Comparison of ENCODE assay signal across 8 mouse cellular contexts in the genomic region with DNA sequence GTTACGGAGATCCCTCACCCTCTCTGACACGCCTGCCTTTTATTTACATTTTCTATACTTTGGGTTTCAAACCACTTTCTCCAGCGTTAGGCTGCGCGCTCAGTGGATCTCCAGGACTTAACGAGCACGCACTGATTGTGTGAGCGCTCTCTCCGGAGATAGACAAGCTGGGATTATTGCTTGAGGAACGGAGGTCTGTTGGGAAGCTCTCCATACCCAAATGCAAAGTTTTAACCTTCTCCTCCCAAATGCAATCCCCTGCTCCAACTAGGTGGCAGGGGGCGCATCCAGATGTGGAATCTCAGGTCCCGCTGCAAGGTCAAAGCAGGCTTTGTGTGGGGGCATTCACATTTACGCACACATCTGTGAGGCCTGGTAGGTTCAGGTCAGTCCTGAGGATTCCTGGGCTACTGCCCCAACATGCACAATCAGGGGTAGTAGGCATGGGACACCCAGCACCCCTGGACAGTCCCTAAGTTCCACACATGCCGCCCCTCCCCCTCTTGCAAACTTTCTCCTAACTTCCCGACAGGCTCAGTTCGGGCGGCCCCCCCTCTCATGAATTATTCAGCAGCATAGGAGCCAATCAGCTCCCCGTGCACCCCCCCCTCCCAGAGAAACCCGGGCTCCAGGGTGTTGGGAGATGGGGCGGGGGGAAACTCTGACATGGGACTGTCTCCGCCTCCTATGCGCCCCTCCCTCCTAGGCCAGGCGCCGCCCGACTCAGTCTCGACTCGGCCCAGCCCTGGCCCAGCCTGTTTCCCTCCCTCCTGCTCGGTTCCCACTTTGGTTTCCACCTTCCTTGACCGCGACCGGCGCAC. TPM values are rescaled to one million over a fixed set of nuclear protein-coding genes. Genes with fewer than 3 reads are reported as not detected.
DNase-seq lines count a peak whose midpoint lies in the region; ATAC-seq lines count a peak whose summit lies in the region.

A gene (plus strand): TSS at position 726 of the 821 bp plus-strand sequence.

- H3K4me1 ChIP-seq in erythroblast, embryonic 14.5 days (ENCODE audit: control insufficient read depth) = no peaks in the 10 kb centered on the region
- peaks cover 74% of the 10 kb centered on the region for H3K4me1 ChIP-seq in embryonic facial prominence, embryonic 10.5 days
- peaks cover 49% of the 10 kb centered on the region for H3K4me1 ChIP-seq in intestine, embryonic 16.5 days (ENCODE audit: control insufficient read depth, insufficient read depth, low read length)
- peaks cover 72% of the 10 kb centered on the region for H3K4me1 ChIP-seq in limb, embryonic 10.5 days
- peaks cover 41% of the 10 kb centered on the region for H3K4me1 ChIP-seq in midbrain, embryonic 12.5 days

- H3K27ac ChIP-seq in embryonic facial prominence, embryonic 10.5 days (replicated peaks) = peak within 1 kb of the TSS; percentile 99
- peak within 1 kb of the TSS; percentile 98 for H3K27ac ChIP-seq in intestine, embryonic 16.5 days (ENCODE audit: low read length)
- H3K27ac ChIP-seq in limb, embryonic 10.5 days = peak within 1 kb of the TSS; percentile 98
- H3K27ac ChIP-seq in midbrain, embryonic 12.5 days (replicated peaks) = peak within 1 kb of the TSS; percentile 79

- H3K4me2 ChIP-seq in intestine, embryonic 16.5 days (ENCODE audit: low read depth, low read length) = peak within 1 kb of the TSS; percentile 84
- peak within 1 kb of the TSS; percentile 81 for H3K4me2 ChIP-seq in midbrain, embryonic 12.5 days (replicated peaks)

- 1% methylated on average over 32 of the region's 32 CpGs for WGBS in embryonic facial prominence, embryonic 10.5 days
- under 1% methylated on average over 32 of the region's 32 CpGs for WGBS in intestine, embryonic 16.5 days
- WGBS in limb, embryonic 10.5 days = 1% methylated on average over 32 of the region's 32 CpGs
- 1% methylated on average over 31 of the region's 32 CpGs for whole genome bisulfite sequencing in midbrain, embryonic 12.5 days

- peak within 1 kb of the TSS; percentile 56 for H3K4me3 ChIP-seq in erythroblast, embryonic 14.5 days (replicated peaks)
- peak within 1 kb of the TSS; percentile 96 for H3K4me3 ChIP-seq in embryonic facial prominence, embryonic 10.5 days
- H3K4me3 ChIP-seq in intestine, embryonic 16.5 days (ENCODE audit: low read length) = peak within 1 kb of the TSS; percentile 74
- peak within 1 kb of the TSS; percentile 97 for H3K4me3 ChIP-seq in limb, embryonic 10.5 days
- H3K4me3 ChIP-seq in midbrain, embryonic 12.5 days = peak within 1 kb of the TSS; percentile 76

- ATAC-seq in erythroblast, adult 5-6 weeks (replicated peaks; ENCODE audit: low FRiP score, poor library complexity, severe bottlenecking) = no peak
- peak; percentile 53 for ATAC-seq in granulocyte monocyte progenitor cell, adult 5-6 weeks (replicated peaks; ENCODE audit: poor library complexity, severe bottlenecking)
- peak; percentile 92 for ATAC-seq in intestine, embryonic 16.5 days
- ATAC-seq in midbrain, embryonic 12.5 days (ENCODE audit: low FRiP score, low read depth) = peak; percentile 94

- H3K9me3 ChIP-seq in erythroblast, embryonic 14.5 days (ENCODE audit: control insufficient read depth, low read length) = no peaks in the 10 kb centered on the region
- no peaks in the 10 kb centered on the region for H3K9me3 ChIP-seq in embryonic facial prominence, embryonic 10.5 days
- no peaks in the 10 kb centered on the region for H3K9me3 ChIP-seq in intestine, embryonic 16.5 days (ENCODE audit: control insufficient read depth, low read length)
- no peaks in the 10 kb centered on the region for H3K9me3 ChIP-seq in limb, embryonic 10.5 days (replicated peaks)
- no peaks in the 10 kb centered on the region for H3K9me3 ChIP-seq in midbrain, embryonic 12.5 days

- peak; percentile 98 for DNase-seq in embryonic facial prominence, embryonic 10.5 days (ENCODE audit: low spot score)
- DNase-seq in limb, embryonic 10.5 days (ENCODE audit: low spot score) = peak; percentile 96
- peak; percentile 27 to 45 for DNase-seq in spleen, postnatal 36 days (ENCODE audit: low spot score in 2 of 2)

- H3K9ac ChIP-seq in intestine, embryonic 16.5 days (ENCODE audit: low read depth, low read length) = peak within 1 kb of the TSS; percentile 95
- H3K9ac ChIP-seq in midbrain, embryonic 12.5 days (replicated peaks) = peak within 1 kb of the TSS; percentile 94

- H3K27me3 ChIP-seq in erythroblast, embryonic 14.5 days (ENCODE audit: control insufficient read depth) = peaks cover 61% of the 10 kb centered on the region
- H3K27me3 ChIP-seq in embryonic facial prominence, embryonic 10.5 days (replicated peaks; ENCODE audit: low read depth, poor library complexity, severe bottlenecking) = no peaks in the 10 kb centered on the region
- no peaks in the 10 kb centered on the region for H3K27me3 ChIP-seq in intestine, embryonic 16.5 days (replicated peaks; ENCODE audit: control insufficient read depth, insufficient read depth, low read length)
- H3K27me3 ChIP-seq in limb, embryonic 10.5 days (ENCODE audit: low read depth, poor library complexity, severe bottlenecking) = no peaks in the 10 kb centered on the region
- peaks cover 4% of the 10 kb centered on the region; the same call in 1 of the 2 replicates for H3K27me3 ChIP-seq in midbrain, embryonic 12.5 days

- peaks cover 5% of the 10 kb centered on the region; the same call in 1 of the 2 replicates for H3K36me3 ChIP-seq in erythroblast, embryonic 14.5 days (ENCODE audit: control insufficient read depth)
- peaks cover 25% of the 10 kb centered on the region for H3K36me3 ChIP-seq in embryonic facial prominence, embryonic 10.5 days (replicated peaks)
- H3K36me3 ChIP-seq in intestine, embryonic 16.5 days (ENCODE audit: control insufficient read depth, insufficient read depth, low read length) = no peaks in the 10 kb centered on the region
- peaks cover 23% of the 10 kb centered on the region for H3K36me3 ChIP-seq in limb, embryonic 10.5 days
- H3K36me3 ChIP-seq in midbrain, embryonic 12.5 days = peaks cover 13% of the 10 kb centered on the region

RNA-seq across cellular contexts. Expression of the gene that starts here (rescaled TPM):
- 0.04 and 0.07 TPM in 2 replicates for polyA plus RNA-seq in erythroblast, embryonic 14.5 days (2012)
- not detected in 2 replicates for total RNA-seq in erythroblast, adult 5-6 weeks (2015; ENCODE audit: low replicate concordance)
- total RNA-seq in erythroblast, adult 5-6 weeks (2017; ENCODE audit: low replicate concordance) = not detected in 2 replicates
- 53.6 and 56.8 TPM in 2 replicates for polyA plus RNA-seq in embryonic facial prominence, embryonic 10.5 days (2016; fragmentation: Nextera tagmentation; extraction: Ambion mirVana)
- total RNA-seq in granulocyte monocyte progenitor cell, adult 5-6 weeks (2014; fragmentation: Nextera tagmentation) = not detected in 2 replicates
- total RNA-seq in granulocyte monocyte progenitor cell, adult 5-6 weeks (2017) = not detected in 2 replicates
- 29.9 and 31.2 TPM in 2 replicates for polyA plus RNA-seq in intestine, embryonic 16.5 days (2015; fragmentation: Nextera tagmentation; extraction: Ambion mirVana)
- 66.3 and 81.0 TPM in 2 replicates for polyA plus RNA-seq in limb, embryonic 10.5 days (2016; fragmentation: Nextera tagmentation; extraction: Ambion mirVana)
- polyA plus RNA-seq in midbrain, embryonic 12.5 days (2016; fragmentation: Nextera tagmentation; extraction: Ambion mirVana) = 27.0 and 28.9 TPM in 2 replicates

Comparison
In these comparisons a context has a peak if more than half of its experiments do, and no peak if none do; other contexts are left out.
1. RNA of the gene that starts here (polyA plus RNA-seq): 66.3 to 81.0 TPM in limb, embryonic 10.5 days, 53.6 to 56.8 TPM in embryonic facial prominence, embryonic 10.5 days, 29.9 to 31.2 TPM in intestine, embryonic 16.5 days and 27.0 to 28.9 TPM in midbrain, embryonic 12.5 days; 0.04 to 0.07 TPM in erythroblast, embryonic 14.5 days; every median in the first group is over 10 times any median in the second.
2. Peak in ATAC-seq in granulocyte monocyte progenitor cell, adult 5-6 weeks; RNA of the gene not detected or under 1 TPM.
3. DNase-seq: peak in every context shown above with its lines; median percentile 98 in embryonic facial prominence, embryonic 10.5 days; 96 in limb, embryonic 10.5 days; 36 in spleen, postnatal 36 days.
4. Peak in every context shown above with its lines, with median percentiles within 50 percentile points of each other: H3K4me3 ChIP-seq and H3K27ac ChIP-seq.